Mouse (Mus musculus) T-cell, adult 2 months (primary cell): ENCODE results near the gene Gm10277.

Experiments
- DNase-seq: peaks from one replicate; pipeline ENCODE4 v3.0.0; 2022; ENCODE audit warnings: low spot score

The Gm10277 gene

GRCm38 (mm10) chr11:77800491-77800868 is 12.9 kb upstream of the Gm10277 start:
- no peak for DNase-seq

GRCm38 (mm10) chr11:77795216-77795615 is 7.7 kb upstream of the Gm10277 start:
- no peak for DNase-seq

GRCm38 (mm10) chr11:77793238-77793930 is 5.8 kb upstream of the Gm10277 start:
- peak; percentile 97 for DNase-seq

GRCm38 (mm10) chr11:77792566-77792909 is 5.0 kb upstream of the Gm10277 start:
- no peak for DNase-seq

GRCm38 (mm10) chr11:77791752-77792565 is 4.4 kb upstream of the Gm10277 start:
- peak; percentile 87 for DNase-seq

- no peak for DNase-seq
Observed at GRCm38 (mm10) chr11:77791241-77791727, 3.7 kb upstream of the Gm10277 start.

GRCm38 (mm10) chr11:77790286-77790685 is 2.7 kb upstream of the Gm10277 start:
- DNase-seq: no peak

GRCm38 (mm10) chr11:77789512-77789911 is 2.0 kb upstream of the Gm10277 start:
- no peak for DNase-seq

GRCm38 (mm10) chr11:77785768-77786561 is 1.6 kb downstream of the Gm10277 start:
- no peak for DNase-seq

- DNase-seq: no peak
Observed at GRCm38 (mm10) chr11:77785396-77785767, 2.2 kb downstream of the Gm10277 start.

- no peak for DNase-seq
Observed at GRCm38 (mm10) chr11:77784894-77785293, 2.7 kb downstream of the Gm10277 start.

- peak; percentile 37 for DNase-seq
Observed at GRCm38 (mm10) chr11:77783747-77784646, 3.5 kb downstream of the Gm10277 start.

GRCm38 (mm10) chr11:77783211-77783746 is 4.3 kb downstream of the Gm10277 start:
- DNase-seq: no peak

- no peak for DNase-seq
Observed at GRCm38 (mm10) chr11:77782104-77782815, 5.3 kb downstream of the Gm10277 start.

GRCm38 (mm10) chr11:77781088-77781487 is 6.5 kb downstream of the Gm10277 start:
- DNase-seq: no peak

- no peak for DNase-seq
Observed at GRCm38 (mm10) chr11:77779240-77779639, 8.3 kb downstream of the Gm10277 start.

GRCm38 (mm10) chr11:77777937-77778336 is 9.6 kb downstream of the Gm10277 start:
- DNase-seq: no peak

- no peak for DNase-seq
Observed at GRCm38 (mm10) chr11:77777436-77777835, 10.1 kb downstream of the Gm10277 start.

GRCm38 (mm10) chr11:77775701-77776400 is 11.7 kb downstream of the Gm10277 start:
- DNase-seq: no peak
